Mouse (Mus musculus) midbrain, embryonic 15.5 days (tissue): ENCODE data around the gene Vps4b. TPM values are rescaled to one million over a fixed set of nuclear protein-coding genes. Genes with fewer than 3 reads are reported as not detected.

Experiments used
- ATAC-seq: fragments of 200-750 bp; cut with Nextera tagmentation; replicated peaks from 2 replicates; pipeline ENCODE4 v1.8.0; 2017; ENCODE audit warnings: moderate TSS enrichment
- H3K27ac ChIP-seq: fragments of 300-500 bp; sonication (generic); 2 replicates; pipeline ENCODE4 v1.5.1; 2015; ENCODE audit warnings: mild to moderate bottlenecking, inconsistent platforms
- H3K27me3 ChIP-seq: fragments of 300-500 bp; sonication (generic); replicated peaks from 2 replicates; pipeline ENCODE4 v1.6.1; 2015; ENCODE audit warnings: inconsistent platforms
- H3K36me3 ChIP-seq: fragments of 300-500 bp; sonication (generic); replicated peaks from 2 replicates; pipeline ENCODE4 v1.6.1; 2015; ENCODE audit warnings: inconsistent platforms
- H3K4me1 ChIP-seq: fragments of 300-500 bp; sonication (generic); 2 replicates; pipeline ENCODE4 v1.6.1; 2015; ENCODE audit warnings: inconsistent platforms
- H3K4me2 ChIP-seq: fragments of 300-500 bp; sonication (generic); 2 replicates; pipeline ENCODE4 v1.6.1; 2015; ENCODE audit warnings: inconsistent platforms, mild to moderate bottlenecking, moderate library complexity
- H3K4me3 ChIP-seq: fragments of 300-500 bp; sonication (generic); 2 replicates; pipeline ENCODE4 v1.5.1; 2015; ENCODE audit warnings: mild to moderate bottlenecking, inconsistent platforms
- H3K9ac ChIP-seq: fragments of 300-500 bp; sonication (generic); 2 replicates; pipeline ENCODE4 v1.6.1; 2015; ENCODE audit warnings: mild to moderate bottlenecking, inconsistent platforms
- H3K9me3 ChIP-seq: fragments of 300-500 bp; sonication (generic); 2 replicates; pipeline ENCODE4 v1.6.1; 2016; ENCODE audit warnings: inconsistent platforms
- WGBS: fragments of 180-500 bp; shearing (Covaris S2); methylation state at CpG from one replicate; pipeline ENCODE4 v1.1.7; 2015; ENCODE audit warnings: mixed read lengths; 5-methylcytosine and 5-hydroxymethylcytosine counted together
- polyA plus RNA-seq: library from polyadenylated mRNA; unstranded; fragments of >200 nt; fragmentation: Nextera tagmentation; extraction: Ambion mirVana; gene quantifications from 2 replicates; pipeline ENCODE4 v1.2.1, GENCODE M21; 2015

Gene Vps4b
- polyA plus RNA-seq, 1 experiment from 2014 or later, result 32.1 TPM

- Histone ChIP-seq H3K4me1 (peaks cover 34% of the 10 kb centered on the region), H3K27ac (peak overlapping the region; percentile 95), H3K36me3 (no peaks in the 10 kb centered on the region), H3K27me3 (no peaks in the 10 kb centered on the region), H3K9me3 (no peaks in the 10 kb centered on the region), H3K9ac (peak overlapping the region; percentile 96), H3K4me2 (peak overlapping the region; percentile 92), H3K4me3 (peak overlapping the region; percentile 68)
- WGBS, result 4% methylated on average over 21 of the region's 21 CpGs
- peak; percentile 79 for ATAC-seq
These were observed 82.0 kb downstream of the Vps4b start for GRCm38 (mm10) chr1:106714530-106714981.

Other genes starting within 250 kb of the Vps4b start
- 15.6 and 15.7 TPM in 2 replicates for gene Bcl2, start 82.5 kb downstream of the Vps4b start, polyA plus RNA-seq
- 14.9 and 17.0 TPM in 2 replicates for gene Kdsr, start 37.0 kb downstream of the Vps4b start, polyA plus RNA-seq
- 0.08 and 0.09 TPM in 2 replicates for gene Serpinb5, start 64.4 kb upstream of the Vps4b start, polyA plus RNA-seq
- gene Serpinb12, start 137.7 kb upstream of the Vps4b start, polyA plus RNA-seq, result not detected in 2 replicates
- gene Serpinb13, start 184.3 kb upstream of the Vps4b start, polyA plus RNA-seq, result not detected in 2 replicates